Comparison of ENCODE assay signal across 7 mouse cellular contexts in genomic region chr5:140647821-140648518, GRCm38 (mm10). TPM values are rescaled to one million over a fixed set of nuclear protein-coding genes. Genes with fewer than 3 reads are reported as not detected.
DNase-seq lines count a peak whose midpoint lies in the region; ATAC-seq and TF ChIP-seq lines count a peak whose summit lies in the region.

No protein-coding gene starts in this region.

- peak; percentile 80 for DNase-seq in Muller cell, postnatal 12 days (ENCODE audit: inconsistent ontology term)
- peak; percentile 63 to 79 for DNase-seq in kidney, postnatal 25 days
- DNase-seq in lung, embryonic 14.5 days = peak; percentile 89
- DNase-seq in right cerebral cortex, postnatal 14 days = peak; percentile 75

- peak overlapping the region; percentile 91 for H3K4me3 ChIP-seq in cortical plate, adult 2 months (ENCODE audit: insufficient read depth, low read length)
- peak overlapping the region; percentile 78 for H3K4me3 ChIP-seq in heart, embryonic 15.5 days
- peak overlapping the region; percentile 97 for H3K4me3 ChIP-seq in lung, embryonic 14.5 days (ENCODE audit: low read depth, low read length)

- no peaks in the 10 kb centered on the region for H3K36me3 ChIP-seq in heart, embryonic 15.5 days
- H3K36me3 ChIP-seq in lung, embryonic 14.5 days (ENCODE audit: insufficient read depth) = peaks cover 28% of the 10 kb centered on the region

- no peak for TF ChIP-seq POLR2A in cortical plate, adult 2 months (IDR thresholded peaks at IDR 0.05; ENCODE audit: extremely low read depth, insufficient read depth, low read length)

- H3K4me1 ChIP-seq in cortical plate, adult 2 months (ENCODE audit: control insufficient read depth, insufficient read depth, low read length) = 0 out of 2 replicates have a peak, but pooled peaks cover 2% of the 10 kb centered on the region
- peaks cover 73% of the 10 kb centered on the region for H3K4me1 ChIP-seq in heart, embryonic 15.5 days (replicated peaks)
- H3K4me1 ChIP-seq in lung, embryonic 14.5 days (ENCODE audit: insufficient read depth) = peaks cover 28% of the 10 kb centered on the region

- peak overlapping the region; percentile 90 for H3K27ac ChIP-seq in cortical plate, adult 2 months (ENCODE audit: insufficient read depth, low read length)
- peak overlapping the region; percentile 88 for H3K27ac ChIP-seq in heart, embryonic 15.5 days
- H3K27ac ChIP-seq in lung, embryonic 14.5 days (ENCODE audit: low read depth) = peak overlapping the region; percentile 94

- peak; percentile 7 for ATAC-seq in CD4-positive, CD25-positive, alpha-beta regulatory T cell, adult 4 months
- peak; percentile 12 for ATAC-seq in heart, embryonic 15.5 days (replicated peaks; ENCODE audit: insufficient number of reproducible peaks, insufficient read depth, low FRiP score, low read depth)
- peak; percentile 47 for ATAC-seq in lung, embryonic 14.5 days (ENCODE audit: insufficient read depth)

- no peaks in the 10 kb centered on the region for H3K9me3 ChIP-seq in heart, embryonic 15.5 days (replicated peaks)
- no peaks in the 10 kb centered on the region for H3K9me3 ChIP-seq in lung, embryonic 14.5 days (ENCODE audit: low read depth, low read length)

- TF ChIP-seq CTCF in cortical plate, adult 2 months (IDR thresholded peaks at IDR 0.05; ENCODE audit: extremely low read depth, insufficient read depth, low read length) = no peak
- no peak for TF ChIP-seq CTCF in lung, embryonic 14.5 days (IDR thresholded peaks at IDR 0.05; ENCODE audit: low read depth)

- H3K9ac ChIP-seq in heart, embryonic 15.5 days = peak overlapping the region; percentile 94
- peak overlapping the region; percentile 96 for H3K9ac ChIP-seq in lung, embryonic 14.5 days

- WGBS in heart, embryonic 15.5 days = 1% methylated on average over 13 of the region's 13 CpGs
- 1% methylated on average over 13 of the region's 13 CpGs for WGBS in lung, embryonic 14.5 days

- H3K27me3 ChIP-seq in heart, embryonic 15.5 days = no peaks in the 10 kb centered on the region
- no peaks in the 10 kb centered on the region for H3K27me3 ChIP-seq in lung, embryonic 14.5 days (ENCODE audit: insufficient read depth, low read length)

- peak overlapping the region; percentile 87 for H3K4me2 ChIP-seq in heart, embryonic 15.5 days
- H3K4me2 ChIP-seq in lung, embryonic 14.5 days = peak overlapping the region; percentile 95

RNA-seq across cellular contexts. Expression of gene Ttyh3, which starts 0.9 kb away (rescaled TPM):
- polyA plus RNA-seq in CD4-positive, CD25-positive, alpha-beta regulatory T cell, adult 4 months (2017; shearing (Covaris generic)) = 1 to 10 TPM; 4.9 to 6.7 TPM
- 114 and 119 TPM in 2 replicates for polyA plus RNA-seq in cortical plate, adult 2 months (2012; rRNA removed)
- 20.3 and 28.9 TPM in 2 replicates for polyA plus RNA-seq in heart, embryonic 15.5 days (2015; fragmentation: Nextera tagmentation; extraction: Ambion mirVana)
- polyA plus RNA-seq in lung, embryonic 14.5 days (2014; fragmentation: Nextera tagmentation; extraction: Ambion mirVana) = 56.4 and 61.6 TPM in 2 replicates

RNA-seq across cellular contexts. Expression of gene Lfng, which starts 40.9 kb away (rescaled TPM):
- 10 to 100 TPM; 24.2 to 26.2 TPM for polyA plus RNA-seq in CD4-positive, CD25-positive, alpha-beta regulatory T cell, adult 4 months (2017; shearing (Covaris generic))
- 35.1 and 37.0 TPM in 2 replicates for polyA plus RNA-seq in cortical plate, adult 2 months (2012; rRNA removed)
- 5.0 and 7.9 TPM in 2 replicates for polyA plus RNA-seq in heart, embryonic 15.5 days (2015; fragmentation: Nextera tagmentation; extraction: Ambion mirVana)
- 20.5 and 22.0 TPM in 2 replicates for polyA plus RNA-seq in lung, embryonic 14.5 days (2014; fragmentation: Nextera tagmentation; extraction: Ambion mirVana)

RNA-seq across cellular contexts. Expression of gene Iqce, which starts 54.2 kb away (rescaled TPM):
- polyA plus RNA-seq in CD4-positive, CD25-positive, alpha-beta regulatory T cell, adult 4 months (2017; shearing (Covaris generic)) = 10 to 100 TPM; 22.2 to 34.3 TPM
- 57.9 and 60.6 TPM in 2 replicates for polyA plus RNA-seq in cortical plate, adult 2 months (2012; rRNA removed)
- polyA plus RNA-seq in heart, embryonic 15.5 days (2015; fragmentation: Nextera tagmentation; extraction: Ambion mirVana) = 8.2 and 10.0 TPM in 2 replicates
- 21.1 and 25.5 TPM in 2 replicates for polyA plus RNA-seq in lung, embryonic 14.5 days (2014; fragmentation: Nextera tagmentation; extraction: Ambion mirVana)

RNA-seq across cellular contexts. Expression of gene Brat1, which starts 56.8 kb away (rescaled TPM):
- polyA plus RNA-seq in CD4-positive, CD25-positive, alpha-beta regulatory T cell, adult 4 months (2017; shearing (Covaris generic)) = 10 to 100 TPM; 15.4 to 33.1 TPM
- 25.2 and 25.5 TPM in 2 replicates for polyA plus RNA-seq in cortical plate, adult 2 months (2012; rRNA removed)
- 12.2 and 16.9 TPM in 2 replicates for polyA plus RNA-seq in heart, embryonic 15.5 days (2015; fragmentation: Nextera tagmentation; extraction: Ambion mirVana)
- polyA plus RNA-seq in lung, embryonic 14.5 days (2014; fragmentation: Nextera tagmentation; extraction: Ambion mirVana) = 19.8 and 21.2 TPM in 2 replicates

Comparison
In these comparisons a context has a peak if more than half of its experiments do, and no peak if none do; other contexts are left out.
1. Peak in every context shown above with its lines: DNase-seq, ATAC-seq, H3K4me3 ChIP-seq and H3K27ac ChIP-seq.